Mouse (Mus musculus) CD4-positive helper T cell, adult 2 months (primary cell): ENCODE measurements around the gene Irf2bp1.
A peak's percentile ranks its signal among the peaks of the same experiment; 100 is the strongest.

Source experiments
- DNase-seq: peaks from one replicate; pipeline ENCODE4 v3.0.0-alpha.2; 2012; ENCODE audit warnings: low read depth, missing footprints, low spot score

Irf2bp1 gene

DNA sequence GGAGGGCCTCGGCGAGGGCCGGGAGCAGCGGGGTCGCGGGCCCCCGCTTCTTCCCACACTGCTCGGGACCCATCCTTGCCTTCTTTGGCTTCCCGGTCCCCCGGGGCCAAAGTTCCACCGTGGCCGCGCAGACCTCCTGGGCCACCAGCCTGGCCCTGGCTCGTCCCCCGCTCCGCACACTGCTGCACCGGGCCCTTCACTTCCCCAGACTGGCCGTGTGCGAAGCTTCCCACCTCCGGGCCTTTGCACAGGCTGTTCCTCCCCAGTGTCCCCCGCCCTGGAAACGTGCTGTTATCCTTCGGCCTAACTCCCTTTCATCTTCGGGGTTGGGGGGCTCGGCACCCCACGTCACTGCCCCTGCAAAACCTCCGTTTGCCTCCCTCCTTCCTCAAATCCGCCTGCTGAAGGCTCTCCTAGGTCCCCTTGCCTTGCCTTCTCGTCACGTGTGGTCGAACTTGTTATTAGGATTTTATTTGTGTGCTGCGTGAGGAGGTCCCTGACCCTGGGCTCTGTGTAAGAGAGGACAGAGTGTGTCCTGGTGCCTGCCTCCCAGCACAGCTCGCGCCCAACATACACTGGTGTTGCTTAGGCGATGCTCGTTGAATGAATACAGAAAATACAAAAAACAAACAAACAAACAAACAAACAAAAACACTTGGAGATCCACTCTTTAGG is 20.9 kb downstream of the Irf2bp1 start:
- DNase-seq, result no peak

DNA sequence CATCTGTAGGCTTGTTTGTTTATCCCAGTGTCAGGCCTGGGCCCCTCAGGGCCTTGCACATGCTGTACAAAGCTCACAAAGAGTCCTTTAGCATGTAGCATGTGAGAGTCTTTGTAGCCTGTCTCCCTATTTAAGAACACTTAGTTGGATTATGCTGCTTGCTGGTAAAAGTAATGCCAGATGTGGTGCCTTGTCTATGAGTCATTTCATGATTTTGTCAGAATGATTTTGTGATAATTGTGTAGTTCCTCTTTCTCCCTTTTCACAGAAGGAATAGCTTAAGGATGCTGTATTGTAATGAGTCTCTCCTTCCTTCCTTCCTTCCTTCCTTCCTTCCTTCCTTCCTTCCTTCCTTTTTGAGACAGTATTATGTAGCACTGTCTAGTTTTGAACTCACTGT is 24.2 kb downstream of the Irf2bp1 start:
- no peak for DNase-seq

DNA sequence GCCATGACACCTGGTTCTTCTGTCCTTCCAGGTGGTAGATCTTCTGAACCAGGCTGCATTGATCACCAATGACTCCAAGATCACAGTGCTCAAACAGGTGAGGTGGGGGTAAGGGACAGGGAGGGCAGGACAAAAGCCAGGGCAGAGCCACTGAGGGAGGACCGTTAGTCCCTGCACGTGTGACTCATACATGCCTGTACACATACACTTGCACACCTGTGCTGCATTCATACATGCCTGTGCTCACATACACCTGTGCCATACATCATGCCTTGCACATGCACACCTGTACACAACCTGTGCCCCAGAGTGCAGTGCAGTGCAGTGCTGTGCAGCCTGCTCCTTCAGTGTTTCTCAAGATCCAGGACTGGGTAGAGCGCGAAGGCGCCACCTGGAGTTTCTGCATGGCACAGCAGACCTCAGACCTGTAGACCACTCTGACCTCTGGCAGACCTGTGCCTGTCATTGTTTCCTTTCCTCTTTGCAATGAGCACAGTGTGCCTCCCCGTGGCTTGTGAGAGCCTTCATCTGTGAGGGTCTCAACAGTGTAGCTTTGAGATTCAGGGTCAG is 25.3 kb downstream of the Irf2bp1 start:
- DNase-seq, result peak; percentile 56

DNA sequence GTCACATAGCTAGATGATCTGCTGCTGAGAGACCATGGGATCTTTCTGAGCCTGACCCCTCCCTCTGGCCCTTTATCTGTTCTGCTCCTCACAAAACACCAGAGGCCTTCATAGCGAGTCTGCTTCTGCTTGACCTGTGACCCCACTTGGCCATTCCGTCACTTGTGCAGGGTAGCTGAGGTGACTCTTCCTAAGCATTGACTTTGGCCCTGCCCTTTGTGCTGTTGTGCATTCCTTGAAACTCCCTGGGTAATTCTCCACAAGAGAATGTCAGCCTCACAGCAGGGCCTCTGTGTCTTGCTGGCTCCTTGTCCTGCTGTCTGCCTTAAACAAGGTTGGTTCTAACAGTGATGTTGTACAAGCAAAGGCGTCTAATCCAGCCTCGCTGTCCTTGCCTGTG is 27.8 kb downstream of the Irf2bp1 start:
- DNase-seq, result no peak

DNA sequence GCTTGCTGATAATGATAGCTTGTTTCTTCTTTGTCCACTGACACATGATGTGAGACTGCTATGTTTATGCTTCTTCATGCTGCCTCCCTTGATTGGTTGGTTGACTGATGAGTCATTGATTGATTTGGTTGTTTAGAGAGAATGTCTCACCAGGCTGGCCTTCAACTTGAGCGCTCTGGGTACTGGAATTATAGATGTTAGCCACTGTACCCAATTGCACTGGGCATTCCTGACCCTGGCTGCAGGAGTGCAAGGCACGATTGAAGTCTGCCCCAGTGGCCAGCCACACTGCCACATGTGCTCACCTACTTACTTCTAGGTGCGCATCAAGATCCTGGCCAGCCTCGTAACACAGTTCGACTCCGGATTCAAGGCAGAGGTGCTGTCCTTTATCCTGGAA is 40.8 kb downstream of the Irf2bp1 start:
- DNase-seq, result no peak

DNA sequence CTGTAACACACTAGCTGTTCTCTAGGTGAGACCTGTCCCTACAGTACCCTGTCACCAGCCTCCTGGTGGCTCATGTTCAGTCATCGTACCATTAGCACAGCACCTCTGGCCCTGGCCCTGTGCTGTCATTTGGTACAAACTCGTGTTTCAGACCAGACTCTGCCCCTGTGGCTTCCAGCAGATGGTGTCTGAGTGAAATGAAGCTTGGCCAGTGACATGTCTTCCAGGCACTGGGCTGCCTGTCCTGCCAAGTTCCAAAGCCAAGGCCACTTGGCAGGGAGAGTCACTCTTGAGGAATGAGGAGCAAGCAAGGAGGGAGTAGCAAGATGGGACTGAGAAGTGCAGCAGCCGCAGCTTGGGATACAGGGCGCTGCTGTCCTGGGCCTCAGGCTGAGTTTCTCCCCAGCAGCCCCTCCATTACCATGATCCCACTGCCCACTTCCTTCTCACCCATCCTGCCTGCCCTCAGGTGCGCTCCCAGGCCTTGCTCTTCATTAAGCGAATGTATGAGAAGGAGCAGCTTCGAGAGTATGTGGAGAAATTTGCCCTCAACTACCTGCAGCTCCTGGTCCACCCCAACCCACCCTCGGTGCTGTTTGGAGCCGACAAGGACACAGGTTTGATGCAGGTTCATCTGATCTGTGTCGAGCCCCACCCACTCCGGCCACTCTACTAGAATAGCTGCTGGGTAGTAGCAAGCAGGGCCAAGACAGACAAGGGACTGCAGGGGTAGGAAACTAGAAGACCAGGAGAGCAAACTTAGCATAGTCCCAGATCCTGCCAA is 42.6 kb downstream of the Irf2bp1 start:
- no peak for DNase-seq

DNA sequence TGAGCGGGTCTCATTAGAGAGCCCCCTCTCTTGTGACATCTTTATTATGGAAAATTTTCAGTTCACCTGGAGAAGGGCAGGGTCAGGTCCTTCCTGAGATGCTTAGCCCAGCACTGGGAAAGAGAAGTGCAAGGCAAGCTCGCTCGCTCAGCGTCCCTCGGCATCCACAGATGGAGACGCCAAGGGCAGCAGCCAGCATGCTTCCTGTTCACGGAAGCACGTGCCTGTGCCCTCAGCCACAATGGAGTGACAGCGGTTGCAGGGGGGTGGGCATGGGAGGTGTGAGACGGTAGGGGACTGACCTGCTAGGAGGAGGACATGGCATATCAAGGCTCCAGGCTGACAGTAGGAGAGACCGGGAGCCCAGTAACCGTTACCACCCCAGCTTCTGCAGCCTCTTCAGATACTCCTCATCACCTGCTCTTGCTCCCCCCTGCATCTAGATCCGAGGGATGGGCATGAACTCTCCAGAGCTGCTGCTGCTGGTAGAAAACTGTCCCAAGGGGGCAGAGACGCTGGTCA is 44.2 kb downstream of the Irf2bp1 start:
- no peak for DNase-seq

DNA sequence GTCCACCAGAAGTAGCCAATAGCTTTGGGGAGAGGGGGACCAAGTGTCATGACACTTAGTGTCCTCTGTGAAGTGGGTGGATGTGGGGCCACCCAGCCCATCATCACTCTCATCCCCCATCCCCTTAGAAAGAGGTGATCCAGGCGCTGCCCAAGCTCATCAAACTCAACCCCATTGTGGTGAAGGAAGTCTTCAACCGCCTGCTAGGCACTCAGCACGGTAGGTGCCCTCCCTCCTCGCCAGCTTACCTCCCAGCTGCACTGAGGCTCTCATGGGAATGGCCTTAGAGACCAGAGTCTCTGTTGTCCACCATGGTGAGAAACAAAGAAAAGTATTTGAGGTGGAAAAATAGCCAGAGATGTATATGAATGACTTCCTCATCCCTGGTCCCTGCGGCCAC is 45.4 kb downstream of the Irf2bp1 start:
- DNase-seq, result no peak

DNA sequence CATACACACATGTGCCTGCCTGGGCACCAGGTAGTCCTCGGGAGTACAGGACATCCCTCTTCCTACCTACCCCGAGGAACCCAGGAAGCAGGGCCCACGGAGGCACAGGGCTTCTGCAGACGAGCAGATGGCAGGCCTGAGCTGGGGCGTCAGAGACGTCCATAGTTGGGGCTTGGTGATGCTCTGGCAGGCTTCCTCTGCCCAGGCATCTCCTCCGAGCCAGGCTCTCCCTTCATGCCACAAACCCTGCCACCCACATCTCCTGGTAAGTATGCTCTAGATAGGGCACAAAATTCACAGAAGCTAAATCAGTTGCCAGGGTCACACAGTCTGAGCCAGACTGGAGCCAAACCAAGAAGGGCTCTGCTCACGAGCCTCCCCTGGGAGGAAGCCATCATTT is 46.3 kb downstream of the Irf2bp1 start:
- no peak for DNase-seq

DNA sequence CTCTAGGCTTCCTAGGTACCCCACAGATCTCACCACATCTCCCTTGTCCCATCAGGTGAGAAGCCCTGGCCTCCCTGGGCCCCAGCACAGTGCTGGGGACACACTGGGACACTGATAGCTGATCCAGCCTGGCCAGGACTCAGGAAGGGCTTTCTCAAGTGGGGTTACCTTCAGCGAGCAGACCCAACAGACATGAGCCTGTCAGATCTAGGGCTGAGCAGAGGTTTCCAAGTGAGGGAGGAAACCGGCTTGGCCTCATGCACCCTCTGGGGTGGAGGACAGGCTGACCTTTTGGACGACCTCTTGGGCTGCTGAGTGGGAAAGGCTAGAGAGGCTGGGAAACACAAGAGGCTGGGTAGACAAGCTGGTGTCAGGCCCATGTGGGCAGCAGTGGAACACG is 47.3 kb downstream of the Irf2bp1 start:
- no peak for DNase-seq

DNA sequence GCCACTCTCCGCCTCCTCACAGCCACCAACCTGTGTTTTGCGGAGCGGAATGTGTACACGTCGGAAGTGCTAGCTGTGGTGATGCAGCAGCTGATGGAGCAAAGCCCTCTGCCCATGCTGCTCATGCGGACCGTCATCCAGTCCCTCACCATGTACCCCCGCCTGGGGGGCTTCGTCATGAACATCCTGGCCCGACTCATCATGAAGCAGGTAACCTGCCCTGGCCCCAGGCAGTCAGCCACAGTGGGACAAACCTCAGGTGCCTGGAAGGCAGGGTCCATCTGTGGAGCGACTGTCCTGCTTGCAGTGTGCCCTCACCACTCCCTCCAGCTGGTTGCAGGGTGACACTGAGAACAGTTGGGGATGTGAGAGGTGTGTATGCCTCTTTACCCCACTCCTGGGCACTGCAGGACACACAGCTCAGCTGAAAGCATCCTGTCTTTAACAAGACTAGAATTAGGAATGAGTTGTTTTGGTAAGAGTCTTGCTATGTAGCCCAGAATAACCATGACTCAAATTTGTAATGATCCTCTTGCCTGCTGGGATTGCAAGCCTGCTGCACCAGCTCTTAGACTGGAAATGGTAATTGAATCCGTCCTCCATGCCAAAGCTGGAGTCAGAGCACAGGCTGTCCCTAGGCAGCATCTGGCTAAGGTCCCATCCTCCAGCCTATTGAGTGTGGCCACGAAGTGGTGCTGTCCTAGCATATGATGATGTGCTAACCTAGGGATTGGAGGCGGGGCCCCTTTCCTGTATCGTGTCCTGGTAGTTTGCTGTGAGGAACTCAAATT is 48.7 kb downstream of the Irf2bp1 start:
- no peak for DNase-seq

DNA sequence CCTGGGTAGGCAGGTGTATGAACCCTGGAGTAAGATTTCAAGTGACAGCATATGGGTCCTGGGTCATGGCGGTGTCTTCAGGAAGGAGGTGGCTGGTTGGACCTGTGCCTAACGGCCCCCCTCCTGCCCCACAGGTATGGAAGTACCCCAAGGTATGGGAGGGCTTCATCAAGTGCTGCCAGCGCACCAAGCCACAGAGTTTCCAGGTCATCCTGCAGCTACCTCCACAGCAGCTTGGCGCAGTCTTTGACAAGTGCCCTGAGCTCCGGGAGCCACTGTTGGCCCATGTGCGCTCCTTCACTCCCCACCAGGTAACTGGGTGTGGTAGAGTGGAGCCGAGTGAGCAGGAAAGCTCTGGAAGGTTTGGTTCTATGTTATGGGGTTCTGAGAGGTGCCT is 49.3 kb downstream of the Irf2bp1 start:
- no peak for DNase-seq

DNA sequence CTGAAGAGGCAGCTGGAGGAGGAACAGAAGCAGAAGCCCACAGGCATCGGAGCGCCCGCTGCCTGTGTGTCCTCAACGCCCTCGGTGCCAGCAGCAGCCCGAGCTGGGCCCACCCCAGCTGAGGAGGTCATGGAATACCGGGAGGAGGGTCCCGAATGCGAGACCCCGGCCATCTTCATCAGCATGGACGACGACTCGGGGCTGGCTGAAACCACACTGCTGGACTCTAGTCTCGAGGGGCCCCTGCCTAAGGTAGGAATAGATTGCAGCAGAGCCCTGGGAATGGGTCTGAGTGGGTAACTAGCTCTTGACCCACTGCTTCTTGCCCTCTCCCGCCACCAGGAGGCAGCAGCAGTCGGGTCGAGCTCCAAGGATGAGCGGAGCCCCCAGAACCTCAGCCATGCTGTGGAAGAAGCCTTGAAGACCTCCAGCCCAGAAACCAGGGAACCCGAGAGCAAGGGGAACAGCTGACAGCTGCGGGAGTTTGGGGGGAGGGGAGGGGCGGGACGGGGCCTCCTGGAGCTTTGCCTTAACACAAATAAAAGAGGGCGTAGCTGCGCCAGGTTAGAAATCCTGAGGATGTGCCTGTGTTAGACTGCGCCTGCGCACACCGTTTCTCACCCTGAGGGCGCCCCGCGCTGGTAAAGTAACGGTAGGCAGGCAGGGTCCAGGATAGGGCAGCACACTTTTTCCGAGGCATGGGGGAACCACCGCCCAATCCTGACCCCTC is 50.4 kb downstream of the Irf2bp1 start, which contains the start of gene Rsph6a:
Gene Rsph6a, plus strand, starts transcription at position 644 of the 730 bp plus-strand sequence.
- no peak for DNase-seq

DNA sequence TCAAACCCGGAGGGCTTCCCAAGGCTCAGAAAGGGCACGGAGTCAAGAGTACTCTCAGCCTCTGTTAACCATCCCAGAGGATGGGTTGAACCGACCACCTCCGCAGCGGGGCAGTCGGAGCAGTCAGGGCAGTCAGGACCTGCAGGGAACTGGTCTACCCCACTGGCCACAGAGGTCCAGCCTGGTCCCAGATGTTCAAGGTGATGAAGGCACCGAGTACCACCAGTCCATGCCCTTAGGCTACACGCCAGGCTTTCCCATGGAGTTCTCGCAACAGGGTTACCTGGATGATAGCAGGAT is 50.9 kb downstream of the Irf2bp1 start:
- DNase-seq, result no peak

DNA sequence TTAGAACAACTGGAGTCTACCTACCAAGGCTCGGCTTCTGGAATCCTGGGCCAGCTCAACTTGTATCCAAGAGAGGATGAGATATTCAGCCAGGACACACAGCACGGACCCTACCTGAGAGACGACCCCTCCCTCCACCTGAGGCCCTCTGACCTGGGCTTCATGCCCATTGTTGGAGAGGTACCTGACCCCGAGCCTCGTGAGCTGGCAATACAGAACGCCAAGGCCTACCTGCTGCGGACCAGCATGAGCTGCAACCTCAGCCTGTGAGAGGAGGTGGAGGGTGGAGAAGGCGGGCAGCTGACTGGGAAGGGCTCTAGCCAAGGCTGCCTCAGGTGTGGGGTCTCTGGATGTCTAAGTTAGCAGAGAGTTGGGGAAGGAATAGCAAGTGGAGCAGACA is 51.3 kb downstream of the Irf2bp1 start:
- DNase-seq, result no peak
